ENCODE assay signal across 8 mouse cellular contexts in genomic region chr1:74386363-74386713, GRCm38 (mm10). TPM values are rescaled to one million over a fixed set of nuclear protein-coding genes. Genes with fewer than 3 reads are reported as not detected.
A peak's percentile ranks its signal among the peaks of the same experiment; 100 is the strongest.
DNase-seq lines count a peak whose midpoint lies in the region; ATAC-seq and TF ChIP-seq lines count a peak whose summit lies in the region.

No protein-coding gene starts in this region.

- 32% methylated on average over 8 of the region's 10 CpGs for WGBS in lung, adult 2 months
- WGBS in embryonic facial prominence, embryonic 14.5 days, result 56% methylated on average over 7 of the region's 10 CpGs
- WGBS in intestine, postnatal 0 days, result 45% methylated on average over 8 of the region's 10 CpGs
- WGBS in neural tube, embryonic 14.5 days, result 59% methylated on average over 7 of the region's 10 CpGs

- H3K4me2 ChIP-seq in embryonic facial prominence, embryonic 14.5 days (ENCODE audit: low read depth, low read length), result peak overlapping the region; percentile 61
- peak overlapping the region; percentile 65 for H3K4me2 ChIP-seq in intestine, postnatal 0 days (replicated peaks; ENCODE audit: low read depth)
- H3K4me2 ChIP-seq in neural tube, embryonic 14.5 days (ENCODE audit: low read depth, low read length), result peak overlapping the region; percentile 59

- H3K36me3 ChIP-seq in embryonic facial prominence, embryonic 14.5 days (ENCODE audit: control insufficient read depth, insufficient read depth, low read length), result no peaks in the 10 kb centered on the region
- H3K36me3 ChIP-seq in intestine, postnatal 0 days (ENCODE audit: control insufficient read depth, insufficient read depth), result no peaks in the 10 kb centered on the region; the same call in 1 of the 2 replicates
- no peaks in the 10 kb centered on the region for H3K36me3 ChIP-seq in neural tube, embryonic 14.5 days (ENCODE audit: control insufficient read depth, insufficient read depth, low read length)

- TF ChIP-seq POLR2A in lung, adult 2 months (IDR thresholded peaks at IDR 0.05; ENCODE audit: borderline replicate concordance, extremely low read depth, low read depth, low read length), result no peak

- no peaks in the 10 kb centered on the region for H3K27me3 ChIP-seq in embryonic facial prominence, embryonic 14.5 days (replicated peaks; ENCODE audit: control insufficient read depth, insufficient read depth, low read length)
- no peaks in the 10 kb centered on the region for H3K27me3 ChIP-seq in intestine, postnatal 0 days (replicated peaks; ENCODE audit: control insufficient read depth, insufficient read depth, low read length)
- no peaks in the 10 kb centered on the region for H3K27me3 ChIP-seq in neural tube, embryonic 14.5 days (ENCODE audit: control insufficient read depth, insufficient read depth, low read length)

- H3K9me3 ChIP-seq in embryonic facial prominence, embryonic 14.5 days (ENCODE audit: control insufficient read depth, low read length), result no peaks in the 10 kb centered on the region
- H3K9me3 ChIP-seq in intestine, postnatal 0 days (ENCODE audit: control insufficient read depth), result no peaks in the 10 kb centered on the region
- no peaks in the 10 kb centered on the region for H3K9me3 ChIP-seq in neural tube, embryonic 14.5 days (ENCODE audit: control insufficient read depth, low read length)

- peak overlapping the region; percentile 65 for H3K4me3 ChIP-seq in lung, adult 2 months (replicated peaks; ENCODE audit: extremely low read depth, low read depth, low read length)
- H3K4me3 ChIP-seq in embryonic facial prominence, embryonic 14.5 days (ENCODE audit: low read depth, low read length), result peak overlapping the region; percentile 47
- H3K4me3 ChIP-seq in intestine, postnatal 0 days (ENCODE audit: low read depth, low read length), result peak overlapping the region; percentile 45
- peak overlapping the region; percentile 56 for H3K4me3 ChIP-seq in neural tube, embryonic 14.5 days (ENCODE audit: low read depth, low read length)

- ATAC-seq in embryonic facial prominence, embryonic 14.5 days (ENCODE audit: low read depth), result no peak
- no peak for ATAC-seq in intestine, postnatal 0 days
- ATAC-seq in neural tube, embryonic 14.5 days (ENCODE audit: low read depth), result no peak

- H3K4me1 ChIP-seq in lung, adult 2 months (ENCODE audit: control insufficient read depth, insufficient read depth, low read length), result peaks cover 15% of the 10 kb centered on the region
- peaks cover 15% of the 10 kb centered on the region for H3K4me1 ChIP-seq in embryonic facial prominence, embryonic 14.5 days (ENCODE audit: control insufficient read depth, insufficient read depth, low read length)
- peaks cover 5% of the 10 kb centered on the region; the same call in 1 of the 2 replicates for H3K4me1 ChIP-seq in intestine, postnatal 0 days (replicated peaks; ENCODE audit: control insufficient read depth, insufficient read depth, low read length)
- H3K4me1 ChIP-seq in neural tube, embryonic 14.5 days (ENCODE audit: control insufficient read depth, insufficient read depth, low read length), result 0 out of 2 replicates have a peak, but pooled peaks cover 3% of the 10 kb centered on the region

- peak overlapping the region; percentile 72 for H3K9ac ChIP-seq in embryonic facial prominence, embryonic 14.5 days (ENCODE audit: low read depth, low read length)
- peak overlapping the region; percentile 61; the same call in 1 of the 2 replicates for H3K9ac ChIP-seq in intestine, postnatal 0 days (ENCODE audit: low read depth, low read length)
- peak overlapping the region; percentile 50 for H3K9ac ChIP-seq in neural tube, embryonic 14.5 days (replicated peaks; ENCODE audit: low read depth, low read length)

- H3K27ac ChIP-seq in embryonic facial prominence, embryonic 14.5 days (replicated peaks; ENCODE audit: low read depth, low read length), result peak overlapping the region; percentile 93
- peak overlapping the region; percentile 98 for H3K27ac ChIP-seq in intestine, postnatal 0 days (ENCODE audit: low read depth, low read length)
- peak overlapping the region; percentile 86 for H3K27ac ChIP-seq in neural tube, embryonic 14.5 days (ENCODE audit: low read depth, low read length)

- TF ChIP-seq CTCF in lung, adult 2 months (IDR thresholded peaks at IDR 0.05; ENCODE audit: insufficient read depth, low read length), result no peak
- TF ChIP-seq CTCF in intestine, postnatal 0 days (IDR thresholded peaks at IDR 0.05; ENCODE audit: low read depth), result no peak

- no peak for DNase-seq in lung, adult 2 months
- no peak for DNase-seq in lung, postnatal 4 days
- no peak for DNase-seq in embryonic facial prominence, embryonic 14.5 days (ENCODE audit: low spot score)
- DNase-seq in thymus, postnatal 4 days, result no peak
- DNase-seq in yolk sac, embryonic 10.5 days (ENCODE audit: low spot score), result no peak
- no peak for DNase-seq in adrenal gland, adult (ENCODE audit: inconsistent age in 2 of 2, low spot score in 1 of 2)

RNA-seq across cellular contexts. Expression of gene Ctdsp1, which starts 5.0 kb away (rescaled TPM):
- 197 and 200 TPM in 2 replicates for polyA plus RNA-seq in lung, adult 2 months (2012; rRNA removed)
- polyA plus RNA-seq in embryonic facial prominence, embryonic 14.5 days (2014; fragmentation: Nextera tagmentation; extraction: Ambion mirVana), result 83.7 and 92.8 TPM in 2 replicates
- polyA plus RNA-seq in intestine, postnatal 0 days (2015; fragmentation: Nextera tagmentation; extraction: Ambion mirVana), result 48.9 and 52.4 TPM in 2 replicates
- 12.5 and 19.0 TPM in 2 replicates for polyA plus RNA-seq in neural tube, embryonic 14.5 days (2014; fragmentation: Nextera tagmentation; extraction: Ambion mirVana)

RNA-seq across cellular contexts. Expression of gene Slc11a1, which starts 11.3 kb away (rescaled TPM):
- polyA plus RNA-seq in lung, adult 2 months (2012; rRNA removed), result 33.3 and 41.8 TPM in 2 replicates
- 5.6 and 5.7 TPM in 2 replicates for polyA plus RNA-seq in embryonic facial prominence, embryonic 14.5 days (2014; fragmentation: Nextera tagmentation; extraction: Ambion mirVana)
- 3.8 and 4.3 TPM in 2 replicates for polyA plus RNA-seq in intestine, postnatal 0 days (2015; fragmentation: Nextera tagmentation; extraction: Ambion mirVana)
- 1.7 and 2.2 TPM in 2 replicates for polyA plus RNA-seq in neural tube, embryonic 14.5 days (2014; fragmentation: Nextera tagmentation; extraction: Ambion mirVana)

RNA-seq across cellular contexts. Expression of gene Vil1, which starts 22.8 kb away (rescaled TPM):
- polyA plus RNA-seq in lung, adult 2 months (2012; rRNA removed), result 0.31 and 1.1 TPM in 2 replicates
- 0.13 TPM in 1 of 2 replicates, not detected in the other for polyA plus RNA-seq in embryonic facial prominence, embryonic 14.5 days (2014; fragmentation: Nextera tagmentation; extraction: Ambion mirVana)
- polyA plus RNA-seq in intestine, postnatal 0 days (2015; fragmentation: Nextera tagmentation; extraction: Ambion mirVana), result 217 and 244 TPM in 2 replicates
- 0.17 and 0.20 TPM in 2 replicates for polyA plus RNA-seq in neural tube, embryonic 14.5 days (2014; fragmentation: Nextera tagmentation; extraction: Ambion mirVana)

RNA-seq across cellular contexts. Expression of gene Catip, which starts 24.4 kb away (rescaled TPM):
- 10.2 TPM in 2 replicates for polyA plus RNA-seq in lung, adult 2 months (2012; rRNA removed)
- polyA plus RNA-seq in embryonic facial prominence, embryonic 14.5 days (2014; fragmentation: Nextera tagmentation; extraction: Ambion mirVana), result 0.43 and 0.95 TPM in 2 replicates
- 0.25 and 0.33 TPM in 2 replicates for polyA plus RNA-seq in intestine, postnatal 0 days (2015; fragmentation: Nextera tagmentation; extraction: Ambion mirVana)
- 0.86 and 1.1 TPM in 2 replicates for polyA plus RNA-seq in neural tube, embryonic 14.5 days (2014; fragmentation: Nextera tagmentation; extraction: Ambion mirVana)

Comparison
In these comparisons a context has a peak if more than half of its experiments do, and no peak if none do; other contexts are left out.
1. RNA of gene Vil1, which starts 22.8 kb away (polyA plus RNA-seq): 217 to 244 TPM in intestine, postnatal 0 days; 0.31 to 1.1 TPM in lung, adult 2 months, 0.17 to 0.20 TPM in neural tube, embryonic 14.5 days and 0.13 TPM in embryonic facial prominence, embryonic 14.5 days; every median in the first group is over 100 times any median in the second.
2. Peak in every context shown above with its lines, with median percentiles within 50 percentile points of each other: H3K4me3 ChIP-seq, H3K27ac ChIP-seq, H3K4me2 ChIP-seq and H3K9ac ChIP-seq.